ENCODE assay signal across 8 mouse cellular contexts in the genomic region with DNA sequence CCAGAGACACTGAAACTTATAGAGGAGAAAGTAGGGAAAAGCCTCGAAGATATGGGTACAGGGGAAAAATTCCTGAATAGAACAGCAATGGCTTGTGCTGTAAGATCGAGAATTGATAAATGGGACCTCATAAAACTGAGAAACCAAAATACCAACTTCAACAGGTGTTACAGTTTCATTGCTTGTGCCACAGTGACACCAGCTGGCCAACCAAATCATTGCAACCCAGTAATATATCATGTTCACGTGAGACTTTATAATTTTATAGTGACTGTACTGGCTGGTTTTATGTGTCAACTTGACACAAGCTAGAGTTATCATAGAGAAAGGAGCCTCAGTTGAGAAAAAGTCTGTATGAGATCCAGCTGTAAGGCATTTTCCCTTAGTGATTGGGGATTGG. TPM values are rescaled to one million over a fixed set of nuclear protein-coding genes. Genes with fewer than 3 reads are reported as not detected.
DNase-seq lines count a peak whose midpoint lies in the region; ATAC-seq and TF ChIP-seq lines count a peak whose summit lies in the region.
"Not testable (repeated sequence)": the region's sequence is repeated elsewhere in the genome, so short reads cannot be mapped to it uniquely, and the experiment has no call there.
"Had no signal": no experiment of that assay in that cellular context is flagged by ENCODE, and none has a peak within 500 bp of the region (broad histone marks: within the 10 kb centered on the region; RNA-seq: fewer than 3 reads in every experiment).

No protein-coding gene starts in this region.

- not testable (repeated sequence) for H3K27ac ChIP-seq in gastrocnemius, adult 2 months; midbrain, embryonic 11.5 days (ENCODE audit: low read depth, low read length)

- not testable (repeated sequence) for H3K4me3 ChIP-seq in gastrocnemius, adult 2 months; midbrain, embryonic 11.5 days (ENCODE audit: low read depth, low read length)

- not testable (repeated sequence) for H3K27me3 ChIP-seq in midbrain, embryonic 11.5 days (ENCODE audit: control insufficient read depth, insufficient read depth, low read length)

- peak; percentile 72 for TF ChIP-seq CTCF in gastrocnemius, adult 2 months (IDR thresholded peaks at IDR 0.05)

- not testable (repeated sequence) for H3K36me3 ChIP-seq in midbrain, embryonic 11.5 days (ENCODE audit: control insufficient read depth, insufficient read depth, low read length)

- not testable (repeated sequence) for H3K9ac ChIP-seq in midbrain, embryonic 11.5 days (ENCODE audit: low read length)

- intact Hi-C loops in gastrocnemius, adult 2 months (cut with DNase I) = loop anchor here (1.0 to 10.0 kb wide), 2 partner anchors 190 to 368 kb away; a partner anchor contains a TSS
- intact Hi-C loops in left cerebral cortex, postnatal 25 days (cut with DNase I) = loop anchor here (2.0 to 10.0 kb wide), 3 partner anchors 196 to 368 kb away; a partner anchor contains a TSS

- H3K4me1 ChIP-seq in midbrain, embryonic 11.5 days (ENCODE audit: control insufficient read depth, insufficient read depth, low read length) = not testable (repeated sequence)

- H3K9me3 ChIP-seq in midbrain, embryonic 11.5 days (ENCODE audit: control insufficient read depth, low read length) = not testable (repeated sequence)

- H3K4me2 ChIP-seq in midbrain, embryonic 11.5 days = not testable (repeated sequence)

- ATAC-seq in midbrain, embryonic 11.5 days (ENCODE audit: low FRiP score) = not testable (repeated sequence)

- WGBS in midbrain, embryonic 11.5 days = 35% methylated on average over 3 of the region's 3 CpGs

- DNase-seq in ZHBTc4 (ENCODE audit: low read depth, low spot score) = peak; percentile 48
- peak; percentile 76 to 78 for DNase-seq in cerebellum, postnatal 14 days
- DNase-seq in gastrocnemius, adult 2 months = peak; percentile 49
- peak; percentile 67 for DNase-seq in kidney, adult 9 months
- DNase-seq in left cerebral cortex, postnatal 25 days (ENCODE audit: low spot score in 2 of 2) = peak; percentile 65 to 68
- peak; percentile 95 for DNase-seq in midbrain, embryonic 11.5 days (ENCODE audit: low spot score, missing footprints)
- DNase-seq in spleen, adult 18-20 months = peak; percentile 12 to 70

RNA-seq across cellular contexts. Expression of a gene that starts 40.0 kb away (rescaled TPM):
- 10 to 100 TPM in 1 of 2 experiments, 1 to 10 TPM in 1; 9.2 to 11.2 TPM for total RNA-seq in gastrocnemius, adult 2 months (2021)
- 10 to 100 TPM; 17.3 to 19.4 TPM for total RNA-seq in left cerebral cortex, postnatal 25 days (2021)
- 42.6 and 44.2 TPM in 2 replicates for polyA plus RNA-seq in midbrain, embryonic 11.5 days (2014; fragmentation: Nextera tagmentation; extraction: Ambion mirVana)

RNA-seq across cellular contexts. Expression of a gene that starts 50.9 kb away (rescaled TPM):
- 10 to 100 TPM in 1 of 2 experiments, 1 to 10 TPM in 1; 6.0 to 18.3 TPM for total RNA-seq in gastrocnemius, adult 2 months (2021)
- total RNA-seq in left cerebral cortex, postnatal 25 days (2021) = under 1 TPM in 1 of 2 experiments, not detected in 1; 0.11 TPM
- not detected in 2 replicates for polyA plus RNA-seq in midbrain, embryonic 11.5 days (2014; fragmentation: Nextera tagmentation; extraction: Ambion mirVana)
- polyA plus RNA-seq: macrophage had no signal

Comparison
In these comparisons a context has a peak if more than half of its experiments do, and no peak if none do; other contexts are left out.
1. DNase-seq: peak in every context shown above with its lines; median percentile 95 in midbrain, embryonic 11.5 days; 77 in cerebellum, postnatal 14 days; 67 in kidney, adult 9 months; 66 in left cerebral cortex, postnatal 25 days; 49 in gastrocnemius, adult 2 months; 48 in ZHBTc4; 41 in spleen, adult 18-20 months.
2. RNA of a gene that starts 50.9 kb away (total RNA-seq): 6.0 to 18.3 TPM in gastrocnemius, adult 2 months; 0.11 TPM in left cerebral cortex, postnatal 25 days; every median in the first group is over 4 times any median in the second.